Mouse (Mus musculus) c-Kit-positive CD71-negative TER-119-negative erythroid progenitor cells, embryonic 14.5 days (primary cell): ENCODE results near the gene Bdkrb2.

Experiments used
- DNase-seq: peaks from one replicate; pipeline ENCODE4 v3.0.0-alpha.2; 2013; ENCODE audit warnings: low read depth

Bdkrb2 gene

GRCm38 (mm10) chr12:105562936-105563680 is at the start of gene Bdkrb2:
Gene Bdkrb2 (plus strand): TSS chr12:105563226.
- no peak for DNase-seq

GRCm38 (mm10) chr12:105514111-105514510 is 48.9 kb upstream of the Bdkrb2 start:
- no peak for DNase-seq

GRCm38 (mm10) chr12:105517026-105517675 is 45.9 kb upstream of the Bdkrb2 start:
- DNase-seq: no peak

- no peak for DNase-seq
Observed at GRCm38 (mm10) chr12:105519851-105520250, 43.2 kb upstream of the Bdkrb2 start.

- no peak for DNase-seq
Observed at GRCm38 (mm10) chr12:105521170-105521762, 41.8 kb upstream of the Bdkrb2 start.

GRCm38 (mm10) chr12:105523737-105524136 is 39.3 kb upstream of the Bdkrb2 start:
- DNase-seq: no peak

- DNase-seq: no peak
Observed at GRCm38 (mm10) chr12:105526186-105526585, 36.8 kb upstream of the Bdkrb2 start.

- DNase-seq: no peak
Observed at GRCm38 (mm10) chr12:105526829-105527228, 36.2 kb upstream of the Bdkrb2 start.

- no peak for DNase-seq
Observed at GRCm38 (mm10) chr12:105529545-105529944, 33.5 kb upstream of the Bdkrb2 start.

- DNase-seq: no peak
Observed at GRCm38 (mm10) chr12:105531724-105532371, 31.2 kb upstream of the Bdkrb2 start.

GRCm38 (mm10) chr12:105534842-105535241 is 28.2 kb upstream of the Bdkrb2 start:
- no peak for DNase-seq

- DNase-seq: no peak
Observed at GRCm38 (mm10) chr12:105535968-105536760, 26.9 kb upstream of the Bdkrb2 start.

GRCm38 (mm10) chr12:105537162-105537561 is 25.9 kb upstream of the Bdkrb2 start:
- no peak for DNase-seq

- DNase-seq: peak; percentile 19
Observed at GRCm38 (mm10) chr12:105539649-105540048, 23.4 kb upstream of the Bdkrb2 start.

- DNase-seq: no peak
Observed at GRCm38 (mm10) chr12:105541590-105542402, 21.2 kb upstream of the Bdkrb2 start.

GRCm38 (mm10) chr12:105542513-105542912 is 20.5 kb upstream of the Bdkrb2 start:
- DNase-seq: no peak

- DNase-seq: no peak
Observed at GRCm38 (mm10) chr12:105543176-105543575, 19.9 kb upstream of the Bdkrb2 start.

GRCm38 (mm10) chr12:105543751-105544150 is 19.3 kb upstream of the Bdkrb2 start:
- no peak for DNase-seq

- DNase-seq: no peak
Observed at GRCm38 (mm10) chr12:105544872-105545271, 18.2 kb upstream of the Bdkrb2 start.

- DNase-seq: no peak
Observed at GRCm38 (mm10) chr12:105545696-105546435, 17.2 kb upstream of the Bdkrb2 start.
